Mouse (Mus musculus) G1E (cell line): ENCODE data around the gene Fkbp1a. TPM values are rescaled to one million over a fixed set of nuclear protein-coding genes. Genes with fewer than 3 reads are reported as not detected.
A peak's percentile ranks its signal among the peaks of the same experiment; 100 is the strongest.

Source experiments
- ATAC-seq: 2 replicates; pipeline ENCODE4 v1.8.0; 2016; ENCODE audit warnings: mild to moderate bottlenecking; ENCODE audit not compliant: insufficient number of reproducible peaks, poor library complexity, low FRiP score, severe bottlenecking; ENCODE audit errors: extremely low read depth
- DNase-seq: peaks from one replicate; pipeline ENCODE4 v3.0.0; 2012; ENCODE audit warnings: low spot score
- H3K27me3 ChIP-seq: 2 replicates; pipeline ENCODE4 v1.6.1; 2012; ENCODE audit warnings: mild to moderate bottlenecking, low read length, inconsistent platforms; ENCODE audit not compliant: insufficient read depth
- H3K36me3 ChIP-seq: replicated peaks from 2 replicates; pipeline ENCODE3; 2012; ENCODE audit warnings: mild to moderate bottlenecking, inconsistent platforms
- H3K4me1 ChIP-seq: 2 replicates; pipeline ENCODE4 v1.6.1; 2012; ENCODE audit warnings: low read depth, low read length, inconsistent platforms, mixed read lengths; ENCODE audit not compliant: insufficient read depth
- H3K4me3 ChIP-seq: 2 replicates; pipeline ENCODE4 v1.5.1; 2012; ENCODE audit warnings: low read depth, mild to moderate bottlenecking, inconsistent platforms, low read length, moderate library complexity, mixed read lengths
- H3K9me3 ChIP-seq: replicated peaks from 2 replicates; pipeline ENCODE4 v1.6.1; 2012; ENCODE audit warnings: inconsistent platforms
- CTCF ChIP-seq: IDR thresholded peaks from 2 replicates; pipeline ENCODE4 v1.5.1; 2012; ENCODE audit warnings: low read depth, low read length, inconsistent platforms, mixed read lengths
- GATA1 ChIP-seq: IDR thresholded peaks from 2 replicates; pipeline ENCODE4 v1.6.1; 2012; ENCODE audit warnings: borderline replicate concordance, low read length, inconsistent platforms, mixed read lengths
- GATA2 ChIP-seq: IDR thresholded peaks from 2 replicates; pipeline ENCODE4 v1.6.1; 2012; ENCODE audit warnings: low read depth, low read length, inconsistent platforms, borderline replicate concordance
- POLR2AphosphoS5 ChIP-seq: IDR thresholded peaks from 2 replicates; pipeline ENCODE4 v1.6.1; 2012; ENCODE audit warnings: low read depth, low read length, inconsistent platforms; ENCODE audit not compliant: insufficient replicate concordance
- TAL1 ChIP-seq: conservative IDR thresholded peaks from 2 replicates; pipeline ENCODE4 v1.6.1; 2012; ENCODE audit warnings: low read depth, low read length, inconsistent platforms, mixed read lengths
- polyA plus RNA-seq: library from polyadenylated mRNA; stranded (reverse); fragments of >175 nt; gene quantifications from 2 replicates; pipeline ENCODE4 v1.2.3, GENCODE M21; 2012
- total RNA-seq, 2 experiments: library from RNA; stranded (forward) in 1 of 2; stranded (reverse) in 1 of 2; fragments of 200-1000 nt in 1 of 2; fragments of >200 nt in 1 of 2; fragmentation: Nextera tagmentation in 1 of 2; gene quantifications; 2 replicates each; pipeline ENCODE4 v1.2.3; 2014 to 2017

Gene Fkbp1a
- 86.3 and 96.4 TPM in 2 replicates for total RNA-seq (2014; fragmentation: Nextera tagmentation)
- total RNA-seq (2017): 20.3 and 20.7 TPM in 2 replicates
- 184 and 201 TPM in 2 replicates for polyA plus RNA-seq

GRCm38 (mm10) chr2:151542323-151543062, at the start of gene Fkbp1a:
Gene Fkbp1a (plus strand): TSS chr2:151542483.
- Histone ChIP-seq H3K9me3 (peaks cover 3% of the 10 kb centered on the region; the same call in 1 of the 2 replicates), H3K4me1 (peaks cover 39% of the 10 kb centered on the region), H3K4me3 (peak within 1 kb of the TSS; percentile 81), H3K36me3 (peaks cover 37% of the 10 kb centered on the region), H3K27me3 (peaks cover 27% of the 10 kb centered on the region)
- TF ChIP-seq POLR2AphosphoS5 (no peak), GATA2 (no peak), TAL1 (no peak), CTCF (no peak), GATA1 (no peak)
- DNase-seq (peak; percentile 85), ATAC-seq (peak; percentile 83)

- ATAC-seq (peak; percentile 86), DNase-seq (peak; percentile 79)
- H3K27me3 ChIP-seq: peaks cover 18% of the 10 kb centered on the region
- H3K36me3 ChIP-seq: peaks cover 30% of the 10 kb centered on the region
- H3K9me3 ChIP-seq: no peaks in the 10 kb centered on the region
- TF ChIP-seq GATA2: no peak
- TF ChIP-seq CTCF: peak; percentile 32; the same call in 1 of the 2 replicates
- H3K4me3 ChIP-seq: peak within 1 kb of the TSS; percentile 97
- peaks cover 30% of the 10 kb centered on the region for H3K4me1 ChIP-seq
Measured at GRCm38 (mm10) chr2:151494035-151494803, 48.1 kb upstream of the Fkbp1a start, which contains the start of gene Nsfl1c. Gene Nsfl1c (plus strand): TSS chr2:151494182.

GRCm38 (mm10) chr2:151498358-151498757, 43.9 kb upstream of the Fkbp1a start:
- Histone ChIP-seq H3K4me1 (peaks cover 44% of the 10 kb centered on the region), H3K27me3 (no peaks in the 10 kb centered on the region), H3K36me3 (peaks cover 67% of the 10 kb centered on the region), H3K4me3 (no peak overlapping the region), H3K9me3 (no peaks in the 10 kb centered on the region)
- TF ChIP-seq GATA1 (no peak), GATA2 (no peak), POLR2AphosphoS5 (no peak), TAL1 (no peak), CTCF (no peak)
- no peak for DNase-seq
- no peak for ATAC-seq

- H3K4me1 ChIP-seq: peaks cover 34% of the 10 kb centered on the region
- H3K4me3 ChIP-seq: no peak overlapping the region
- peak; percentile 78 for ATAC-seq
- no peaks in the 10 kb centered on the region for H3K9me3 ChIP-seq
- no peak for TF ChIP-seq GATA1
- TF ChIP-seq GATA2: no peak
- TF ChIP-seq CTCF: no peak
- TF ChIP-seq POLR2AphosphoS5: no peak
- no peak for TF ChIP-seq TAL1
- H3K36me3 ChIP-seq: peaks cover 86% of the 10 kb centered on the region
- DNase-seq: no peak
- H3K27me3 ChIP-seq: no peaks in the 10 kb centered on the region
Measured at GRCm38 (mm10) chr2:151500442-151501007, 41.8 kb upstream of the Fkbp1a start.

- Histone ChIP-seq H3K9me3 (no peaks in the 10 kb centered on the region), H3K4me3 (no peak overlapping the region), H3K27me3 (no peaks in the 10 kb centered on the region), H3K4me1 (peaks cover 15% of the 10 kb centered on the region), H3K36me3 (peaks cover 84% of the 10 kb centered on the region)
- DNase-seq (no peak), ATAC-seq (no peak)
- TF ChIP-seq CTCF: no peak
Measured at GRCm38 (mm10) chr2:151504226-151504625, 38.1 kb upstream of the Fkbp1a start.

- no peak for DNase-seq
- Histone ChIP-seq H3K4me1 (no peaks in the 10 kb centered on the region), H3K27me3 (no peaks in the 10 kb centered on the region), H3K4me3 (no peak overlapping the region), H3K9me3 (no peaks in the 10 kb centered on the region), H3K36me3 (peaks cover 87% of the 10 kb centered on the region)
- TF ChIP-seq GATA1 (no peak), GATA2 (no peak), CTCF (no peak), POLR2AphosphoS5 (no peak), TAL1 (no peak)
- ATAC-seq: no peak
Measured at GRCm38 (mm10) chr2:151512199-151512598, 30.1 kb upstream of the Fkbp1a start.
